Mouse (Mus musculus): ENCODE results near the gene Dap3. TPM values are rescaled to one million over a fixed set of nuclear protein-coding genes. Genes with fewer than 3 reads are reported as not detected.
"Not testable (repeated sequence)": the region's sequence is repeated elsewhere in the genome, so short reads cannot be mapped to it uniquely, and the experiment has no call there.

Gene Dap3
- polyA plus RNA-seq, 1 experiment, result 28.9 TPM

DNA sequence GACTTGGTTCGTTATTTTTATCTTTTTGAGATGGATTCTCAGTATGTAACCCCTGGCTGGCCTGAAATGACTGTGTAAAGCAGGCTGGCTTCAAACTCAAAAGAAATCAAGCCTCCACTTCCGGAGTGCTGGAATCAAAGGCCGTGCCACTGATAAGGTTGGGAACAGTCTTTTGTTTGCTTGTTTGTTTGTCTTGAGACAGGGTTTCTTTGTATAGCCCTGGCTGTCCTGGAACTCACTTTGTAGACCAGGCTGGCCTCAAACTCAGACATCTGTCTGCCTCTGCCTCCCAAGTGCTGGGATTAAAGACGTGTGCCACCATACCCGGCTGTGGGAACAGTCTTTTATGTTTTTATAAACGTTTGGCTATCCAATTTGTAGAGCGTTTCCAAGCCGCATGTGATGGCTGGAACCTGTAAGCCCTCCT lies 36.6 kb downstream of the Dap3 start:
- no peaks in the 10 kb centered on the region; the same call in 1 of the 2 replicates for H3K4me1 ChIP-seq (ENCODE audit: control insufficient read depth, insufficient read depth, low read length)
- 19% methylated on average over 8 of the region's 8 CpGs for WGBS
- TF ChIP-seq POLR2A (IDR thresholded peaks at IDR 0.05; ENCODE audit: borderline replicate concordance, extremely low read depth, low read depth, low read length), result no peak
- no peak for TF ChIP-seq CTCF (IDR thresholded peaks at IDR 0.05; ENCODE audit: insufficient read depth, low read length)
- peak overlapping the region; percentile 55 for H3K4me3 ChIP-seq (replicated peaks; ENCODE audit: extremely low read depth, low read depth, low read length)
- peak; percentile 14 for DNase-seq

DNA sequence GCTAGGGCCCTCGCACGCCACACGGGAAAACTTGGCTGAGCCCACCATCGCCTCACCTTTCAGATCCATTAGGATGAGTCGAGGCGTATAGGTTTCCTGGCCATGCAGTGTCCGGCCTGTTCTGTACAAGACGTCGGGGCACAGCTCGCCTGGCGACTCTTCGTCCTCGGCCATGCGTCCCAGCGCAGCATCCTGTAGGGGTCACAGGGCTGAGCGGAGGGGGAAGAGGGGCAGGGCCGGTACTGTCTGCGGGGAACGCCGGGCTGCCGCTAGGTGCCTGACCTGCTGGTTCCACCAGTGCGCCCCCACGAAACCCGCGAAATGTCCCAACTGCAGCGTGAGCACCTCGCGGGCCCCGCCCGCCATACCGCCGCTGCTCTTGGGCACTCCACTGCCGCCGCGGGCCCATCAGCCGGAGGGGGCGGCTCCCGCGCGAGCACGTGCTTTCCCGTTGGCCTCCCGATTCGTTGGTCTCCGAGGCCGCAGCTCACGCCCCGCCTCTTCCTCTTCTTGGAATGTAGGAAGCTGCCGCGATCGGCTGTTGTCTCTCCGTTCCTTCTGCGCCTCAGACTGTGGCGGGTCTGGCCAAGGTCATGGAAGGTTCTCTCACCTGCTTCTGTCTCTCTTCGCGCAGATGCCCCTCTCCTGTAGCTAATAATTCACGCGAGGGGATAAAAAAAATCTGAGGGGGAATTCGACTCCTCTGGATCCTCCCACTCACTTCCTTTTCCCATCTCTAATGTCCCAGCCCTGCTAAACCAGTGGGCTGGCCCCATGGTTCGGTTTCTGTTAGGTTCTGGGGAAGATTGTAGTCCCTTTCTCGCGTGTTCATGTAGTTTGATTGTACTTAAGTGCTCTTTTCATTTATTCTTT lies 37.2 kb downstream of the Dap3 start, which contains the start of gene Msto1:
Gene Msto1 (minus strand): TSS at position 489 of the 873 bp plus-strand sequence.
- Histone ChIP-seq H3K4me3 (replicated peaks; ENCODE audit: extremely low read depth, low read depth, low read length) (peak within 1 kb of the TSS; percentile 87), H3K4me1 (ENCODE audit: control insufficient read depth, insufficient read depth, low read length) (no peaks in the 10 kb centered on the region; the same call in 1 of the 2 replicates)
- DNase-seq, result peak; percentile 90
- TF ChIP-seq CTCF (IDR thresholded peaks at IDR 0.05; ENCODE audit: insufficient read depth, low read length) (no peak), POLR2A (IDR thresholded peaks at IDR 0.05; ENCODE audit: borderline replicate concordance, extremely low read depth, low read depth, low read length) (peak; percentile 96)
- WGBS, result under 1% methylated on average over 62 of the region's 62 CpGs

DNA sequence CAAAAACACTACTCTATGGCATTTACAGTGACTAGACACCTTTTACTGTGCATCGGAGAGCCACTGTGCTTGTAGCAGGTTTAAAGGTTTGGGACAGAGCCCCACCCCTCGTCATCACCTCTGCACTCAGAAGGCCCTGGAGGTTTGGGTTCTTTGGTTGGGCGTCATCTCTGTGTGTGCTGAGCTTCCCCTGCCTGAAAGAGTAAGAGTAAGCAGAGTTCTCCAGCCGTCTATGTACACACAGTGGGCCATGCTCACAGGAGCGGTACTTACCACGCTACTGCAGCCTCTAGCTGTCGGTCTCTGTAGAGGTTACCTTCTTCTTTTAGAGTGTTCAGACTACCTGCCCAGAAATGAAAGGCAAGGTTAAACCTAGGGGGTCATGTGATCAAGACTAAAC lies 38.4 kb downstream of the Dap3 start:
- H3K4me1 ChIP-seq (ENCODE audit: control insufficient read depth, insufficient read depth, low read length), result no peaks in the 10 kb centered on the region; the same call in 1 of the 2 replicates
- no peak for DNase-seq
- no peak overlapping the region for H3K4me3 ChIP-seq (replicated peaks; ENCODE audit: extremely low read depth, low read depth, low read length)
- 89% methylated on average over 7 of the region's 7 CpGs for WGBS
- no peak for TF ChIP-seq CTCF (IDR thresholded peaks at IDR 0.05; ENCODE audit: insufficient read depth, low read length)
- no peak for TF ChIP-seq POLR2A (IDR thresholded peaks at IDR 0.05; ENCODE audit: borderline replicate concordance, extremely low read depth, low read depth, low read length)

- WGBS, result 85% methylated on average over 6 of the region's 6 CpGs
- no peak overlapping the region for H3K4me3 ChIP-seq (replicated peaks; ENCODE audit: extremely low read depth, low read depth, low read length)
- DNase-seq, result no peak
- TF ChIP-seq POLR2A (IDR thresholded peaks at IDR 0.05; ENCODE audit: borderline replicate concordance, extremely low read depth, low read depth, low read length) (no peak), CTCF (IDR thresholded peaks at IDR 0.05; ENCODE audit: insufficient read depth, low read length) (no peak)
- H3K4me1 ChIP-seq (ENCODE audit: control insufficient read depth, insufficient read depth, low read length), result no peaks in the 10 kb centered on the region
These were observed 44.4 kb downstream of the Dap3 start for GRCm38 (mm10) chr3:88906393-88907159.

DNA sequence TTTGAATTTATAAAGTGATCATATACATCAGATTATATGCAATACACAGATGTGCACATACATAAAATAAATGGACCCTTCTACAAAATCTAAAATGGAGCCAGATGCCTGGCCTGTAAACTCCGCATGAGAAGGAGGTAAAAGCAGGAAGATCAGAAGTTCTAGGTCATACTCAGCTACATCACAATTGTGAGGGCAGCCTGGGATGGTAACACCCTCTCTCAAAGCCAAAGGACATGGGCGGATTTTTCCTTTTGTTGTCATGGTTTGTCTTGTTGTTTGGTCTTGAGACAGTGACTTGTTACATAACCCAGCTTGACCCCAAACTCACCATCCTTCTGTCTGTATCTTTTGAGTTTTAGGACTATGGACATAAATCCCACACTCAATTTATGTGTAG lies 45.2 kb downstream of the Dap3 start:
- 90% methylated on average over 2 of the region's 2 CpGs for WGBS
- no peak overlapping the region for H3K4me3 ChIP-seq (replicated peaks; ENCODE audit: extremely low read depth, low read depth, low read length)
- TF ChIP-seq POLR2A (IDR thresholded peaks at IDR 0.05; ENCODE audit: borderline replicate concordance, extremely low read depth, low read depth, low read length), result no peak
- TF ChIP-seq CTCF (IDR thresholded peaks at IDR 0.05; ENCODE audit: insufficient read depth, low read length), result no peak
- DNase-seq, result no peak
- H3K4me1 ChIP-seq (ENCODE audit: control insufficient read depth, insufficient read depth, low read length), result no peaks in the 10 kb centered on the region

- DNase-seq, result no peak
- Histone ChIP-seq H3K4me3 (replicated peaks; ENCODE audit: extremely low read depth, low read depth, low read length) (no peak overlapping the region), H3K4me1 (ENCODE audit: control insufficient read depth, insufficient read depth, low read length) (no peaks in the 10 kb centered on the region)
- no peak for TF ChIP-seq CTCF (IDR thresholded peaks at IDR 0.05; ENCODE audit: insufficient read depth, low read length)
- TF ChIP-seq POLR2A (IDR thresholded peaks at IDR 0.05; ENCODE audit: borderline replicate concordance, extremely low read depth, low read depth, low read length), result no peak
- WGBS, result 79% methylated on average over 6 of the region's 6 CpGs
These were observed 45.8 kb downstream of the Dap3 start for GRCm38 (mm10) chr3:88905209-88905608.

GRCm38 (mm10) chr3:88904803-88905202 lies 46.2 kb downstream of the Dap3 start:
- WGBS, result 88% methylated on average over 3 of the region's 3 CpGs
- no peak for DNase-seq
- H3K4me1 ChIP-seq (ENCODE audit: control insufficient read depth, insufficient read depth, low read length), result no peaks in the 10 kb centered on the region
- H3K4me3 ChIP-seq (replicated peaks; ENCODE audit: extremely low read depth, low read depth, low read length), result no peak overlapping the region
- no peak for TF ChIP-seq CTCF (IDR thresholded peaks at IDR 0.05; ENCODE audit: insufficient read depth, low read length)
- no peak for TF ChIP-seq POLR2A (IDR thresholded peaks at IDR 0.05; ENCODE audit: borderline replicate concordance, extremely low read depth, low read depth, low read length)

DNA sequence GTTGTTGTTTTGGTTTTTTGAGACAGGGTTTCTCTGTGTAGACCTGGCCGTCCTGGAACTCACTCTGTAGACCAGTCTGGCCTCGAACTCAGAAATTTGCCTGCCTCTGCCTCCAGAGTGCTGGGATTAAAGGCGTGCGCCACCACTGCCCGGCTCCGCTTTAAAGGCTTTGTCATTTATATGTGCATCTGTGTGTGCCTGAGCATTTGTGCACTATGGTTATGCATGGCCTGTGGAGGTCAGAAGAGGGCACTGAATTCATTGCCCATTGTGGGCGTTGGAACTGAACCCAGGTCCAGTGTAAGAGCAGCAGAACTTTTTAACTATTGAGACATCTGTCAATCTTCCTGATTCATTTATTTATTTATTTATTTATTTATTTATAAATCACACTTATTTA lies 58.0 kb downstream of the Dap3 start:
- WGBS, result 96% methylated on average over 7 of the region's 7 CpGs
- DNase-seq; H3K4me1 ChIP-seq (ENCODE audit: control insufficient read depth, insufficient read depth, low read length); H3K4me3 ChIP-seq (replicated peaks; ENCODE audit: extremely low read depth, low read depth, low read length): not testable (repeated sequence)

DNA sequence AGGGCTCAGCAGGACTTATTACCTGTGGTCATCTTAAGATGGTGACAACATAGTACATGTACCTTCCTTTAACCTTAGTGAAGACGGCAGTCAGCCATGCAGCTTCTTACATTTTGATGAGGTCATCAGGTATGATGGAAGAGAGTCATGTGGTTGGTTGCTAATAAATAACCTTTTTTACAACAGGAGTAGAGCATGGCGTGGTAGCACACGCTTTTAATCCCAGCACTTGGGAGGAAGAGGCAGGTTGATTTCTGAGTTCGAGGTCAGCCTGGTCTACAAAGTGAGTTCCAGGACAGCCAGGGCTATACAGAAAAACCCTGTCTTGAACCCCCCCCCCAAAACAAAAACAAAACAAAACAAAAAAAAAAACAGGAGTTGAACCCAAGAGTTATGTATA lies 68.4 kb downstream of the Dap3 start:
- WGBS, result 96% methylated on average over 4 of the region's 4 CpGs
- not testable (repeated sequence) for DNase-seq; H3K4me3 ChIP-seq (replicated peaks; ENCODE audit: extremely low read depth, low read depth, low read length); H3K4me1 ChIP-seq (ENCODE audit: control insufficient read depth, insufficient read depth, low read length)

Other genes with a start within 250 kb of the Dap3 start
- 49.0 and 71.7 TPM in 2 replicates for gene Rit1, start 234.3 kb downstream of the Dap3 start, polyA plus RNA-seq (2012; rRNA removed)
- 5.4 and 8.4 TPM in 2 replicates for gene Syt11, start 176.0 kb downstream of the Dap3 start, polyA plus RNA-seq (2012; rRNA removed)
- gene Gon4l, start 116.0 kb downstream of the Dap3 start, polyA plus RNA-seq (2012; rRNA removed), result 12.4 and 16.6 TPM in 2 replicates
- gene Msto1, start 37.2 kb downstream of the Dap3 start, polyA plus RNA-seq (2012; rRNA removed), result 24.7 and 33.7 TPM in 2 replicates
- gene Ash1l, start 559 bp downstream of the Dap3 start, polyA plus RNA-seq (2012; rRNA removed), result 7.4 and 11.7 TPM in 2 replicates
- gene Rusc1, start 142.1 kb upstream of the Dap3 start, polyA plus RNA-seq (2012; rRNA removed), result 56.3 and 61.3 TPM in 2 replicates
- gene Gm43738, start 149.9 kb upstream of the Dap3 start, polyA plus RNA-seq (2012; rRNA removed), result not detected in 2 replicates
- 81.2 and 128 TPM in 2 replicates for gene Fdps, start 150.8 kb upstream of the Dap3 start, polyA plus RNA-seq (2012; rRNA removed)
- gene Pklr, start 185.0 kb upstream of the Dap3 start, polyA plus RNA-seq (2012; rRNA removed), result 0.94 and 1.1 TPM in 2 replicates
- gene Hcn3, start 209.0 kb upstream of the Dap3 start, polyA plus RNA-seq (2012; rRNA removed), result 0.33 and 0.67 TPM in 2 replicates
- 55.4 and 67.8 TPM in 2 replicates for gene Clk2, start 213.6 kb upstream of the Dap3 start, polyA plus RNA-seq (2012; rRNA removed)
- 123 and 127 TPM in 2 replicates for gene Scamp3, start 226.3 kb upstream of the Dap3 start, polyA plus RNA-seq (2012; rRNA removed)
- 36.7 and 39.0 TPM in 2 replicates for gene Fam189b, start 232.0 kb upstream of the Dap3 start, polyA plus RNA-seq (2012; rRNA removed)